Mouse (Mus musculus): ENCODE results near the gene Slit1. TPM values are rescaled to one million over a fixed set of nuclear protein-coding genes. Genes with fewer than 3 reads are reported as not detected.

Slit1 gene
- polyA plus RNA-seq, 1 experiment from 2014 or later, result 0.05 TPM

GRCm38 (mm10) chr19:41759270-41759669 is 15.8 kb upstream of the Slit1 start:
- 79% methylated on average over 5 of the region's 5 CpGs for WGBS (ENCODE audit: insufficient replicate concordance)
- H3K4me3 ChIP-seq (replicated peaks), result no peak overlapping the region
- H3K27me3 ChIP-seq, result no peaks in the 10 kb centered on the region
- H3K9me3 ChIP-seq (replicated peaks), result no peaks in the 10 kb centered on the region
- no peaks in the 10 kb centered on the region for H3K36me3 ChIP-seq (replicated peaks)
- no peak overlapping the region for H3K27ac ChIP-seq (replicated peaks)
- no peaks in the 10 kb centered on the region for H3K4me1 ChIP-seq (replicated peaks)
- H3K9ac ChIP-seq, result no peak overlapping the region
- no peak overlapping the region for H3K4me2 ChIP-seq
- ATAC-seq (ENCODE audit: insufficient read depth), result no peak

DNA sequence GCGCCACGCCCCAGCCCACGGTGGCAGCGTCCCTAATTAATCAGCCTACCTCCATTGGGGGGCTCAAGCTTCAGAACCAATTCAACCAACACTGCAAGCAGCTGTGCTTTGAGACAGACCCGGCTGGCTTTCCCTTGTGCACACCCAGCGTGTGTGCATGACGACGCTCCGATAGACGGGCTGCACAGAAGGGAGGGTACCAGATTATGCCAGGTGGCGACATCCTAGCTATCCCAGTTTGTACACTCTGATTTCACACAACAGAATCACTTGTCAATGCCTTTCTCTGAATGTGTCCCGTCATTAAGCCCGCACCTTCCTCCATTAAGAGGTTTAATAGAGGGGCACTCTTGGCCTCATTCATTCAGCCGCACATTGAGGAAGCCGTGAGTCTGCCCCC is 11.3 kb upstream of the Slit1 start:
- no peak for ATAC-seq (ENCODE audit: insufficient read depth)
- Histone ChIP-seq H3K4me2 (no peak overlapping the region), H3K4me3 (replicated peaks) (no peak overlapping the region), H3K9me3 (replicated peaks) (no peaks in the 10 kb centered on the region), H3K27ac (replicated peaks) (no peak overlapping the region), H3K4me1 (replicated peaks) (no peaks in the 10 kb centered on the region), H3K27me3 (no peaks in the 10 kb centered on the region), H3K36me3 (replicated peaks) (no peaks in the 10 kb centered on the region), H3K9ac (no peak overlapping the region)
- 75% methylated on average over 15 of the region's 15 CpGs for WGBS (ENCODE audit: insufficient replicate concordance)

- Histone ChIP-seq H3K27ac (replicated peaks) (no peak overlapping the region), H3K9me3 (replicated peaks) (no peaks in the 10 kb centered on the region), H3K36me3 (replicated peaks) (no peaks in the 10 kb centered on the region), H3K4me2 (no peak overlapping the region), H3K9ac (no peak overlapping the region), H3K4me3 (replicated peaks) (no peak overlapping the region), H3K27me3 (no peaks in the 10 kb centered on the region), H3K4me1 (replicated peaks) (no peaks in the 10 kb centered on the region)
- ATAC-seq (ENCODE audit: insufficient read depth), result no peak
- WGBS (ENCODE audit: insufficient replicate concordance), result 67% methylated on average over 11 of the region's 11 CpGs
Observed at GRCm38 (mm10) chr19:41751906-41752305, 8.4 kb upstream of the Slit1 start.

- H3K4me2 ChIP-seq, result no peak overlapping the region
- no peaks in the 10 kb centered on the region; the same call in 1 of the 2 replicates for H3K4me1 ChIP-seq (replicated peaks)
- no peak overlapping the region for H3K9ac ChIP-seq
- ATAC-seq (ENCODE audit: insufficient read depth), result no peak
- no peaks in the 10 kb centered on the region for H3K9me3 ChIP-seq (replicated peaks)
- H3K36me3 ChIP-seq (replicated peaks), result no peaks in the 10 kb centered on the region
- H3K27ac ChIP-seq (replicated peaks), result no peak overlapping the region
- peaks cover 38% of the 10 kb centered on the region for H3K27me3 ChIP-seq
- 81% methylated on average over 14 of the region's 14 CpGs for WGBS (ENCODE audit: insufficient replicate concordance)
- no peak overlapping the region for H3K4me3 ChIP-seq (replicated peaks)
Observed at GRCm38 (mm10) chr19:41747436-41747835, 4.0 kb upstream of the Slit1 start.

- H3K27me3 ChIP-seq, result peaks cover 52% of the 10 kb centered on the region
- H3K4me3 ChIP-seq (replicated peaks), result no peak overlapping the region
- no peak overlapping the region for H3K4me2 ChIP-seq
- ATAC-seq (ENCODE audit: insufficient read depth), result no peak
- no peaks in the 10 kb centered on the region; the same call in 1 of the 2 replicates for H3K4me1 ChIP-seq (replicated peaks)
- H3K27ac ChIP-seq (replicated peaks), result no peak overlapping the region
- H3K36me3 ChIP-seq (replicated peaks), result no peaks in the 10 kb centered on the region
- no peak overlapping the region for H3K9ac ChIP-seq
- no peaks in the 10 kb centered on the region for H3K9me3 ChIP-seq (replicated peaks)
- WGBS (ENCODE audit: insufficient replicate concordance), result 55% methylated on average over 15 of the region's 15 CpGs
Observed at GRCm38 (mm10) chr19:41745941-41746557, 2.6 kb upstream of the Slit1 start.

DNA sequence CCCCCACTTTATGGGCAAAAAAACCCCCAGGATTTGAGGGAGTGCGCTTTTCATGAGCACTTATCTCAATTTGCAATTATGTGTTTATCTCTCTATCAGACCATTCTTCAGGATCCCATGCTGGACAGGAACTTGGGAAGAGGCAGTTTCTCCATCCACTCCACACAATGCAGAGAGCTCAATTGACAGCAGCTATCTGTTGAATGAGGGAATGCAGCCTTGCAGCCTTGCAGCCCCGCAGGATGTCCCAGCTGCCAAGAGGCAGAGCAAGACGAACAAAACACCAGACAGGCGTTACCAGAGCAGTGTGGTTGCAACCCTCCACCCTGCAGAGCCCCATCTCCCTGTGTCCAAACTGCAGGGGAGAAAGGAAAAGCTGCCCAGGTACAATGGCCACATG is 4.6 kb downstream of the Slit1 start:
- H3K4me3 ChIP-seq (replicated peaks), result no peak overlapping the region
- no peaks in the 10 kb centered on the region for H3K9me3 ChIP-seq (replicated peaks)
- no peak for ATAC-seq (ENCODE audit: insufficient read depth)
- 10% methylated on average over 4 of the region's 4 CpGs for WGBS (ENCODE audit: insufficient replicate concordance)
- H3K36me3 ChIP-seq (replicated peaks), result no peaks in the 10 kb centered on the region
- H3K27me3 ChIP-seq, result peaks cover 64% of the 10 kb centered on the region
- H3K4me1 ChIP-seq (replicated peaks), result peaks cover 31% of the 10 kb centered on the region
- 0 out of 2 replicates have a peak overlapping the region, but pooled peaks have one; percentile 54 for H3K27ac ChIP-seq (replicated peaks)
- 0 out of 2 replicates have a peak overlapping the region, but pooled peaks have one; percentile 19 for H3K9ac ChIP-seq
- peak overlapping the region; percentile 72 for H3K4me2 ChIP-seq

DNA sequence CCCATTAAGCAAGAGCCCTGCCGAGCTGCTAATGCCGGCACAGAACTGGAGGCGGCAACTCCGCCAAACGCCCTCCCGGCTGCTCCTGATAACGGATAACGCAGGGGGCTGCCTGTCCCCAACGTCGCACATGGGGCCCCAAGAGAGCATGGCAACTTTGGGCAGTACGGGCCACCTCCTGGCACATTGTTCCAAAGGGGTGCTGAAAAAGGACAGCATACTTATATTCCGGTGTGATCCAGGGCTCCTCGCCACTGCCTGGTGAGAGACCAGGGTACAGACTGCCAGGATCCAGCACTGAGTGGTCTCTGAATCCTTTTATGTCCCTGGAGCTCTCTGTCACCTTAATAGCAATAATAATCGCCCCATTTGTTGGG is 5.0 kb downstream of the Slit1 start:
- Histone ChIP-seq H3K27me3 (peaks cover 59% of the 10 kb centered on the region), H3K4me2 (peak overlapping the region; percentile 72), H3K9ac (0 out of 2 replicates have a peak overlapping the region, but pooled peaks have one; percentile 19), H3K9me3 (replicated peaks) (no peaks in the 10 kb centered on the region), H3K36me3 (replicated peaks) (no peaks in the 10 kb centered on the region), H3K4me3 (replicated peaks) (peak overlapping the region; percentile 42), H3K4me1 (replicated peaks) (peaks cover 31% of the 10 kb centered on the region), H3K27ac (replicated peaks) (peak overlapping the region; percentile 54)
- 9% methylated on average over 14 of the region's 14 CpGs for WGBS (ENCODE audit: insufficient replicate concordance)
- peak; percentile 81 for ATAC-seq (ENCODE audit: insufficient read depth)

GRCm38 (mm10) chr19:41737657-41738428 is 5.6 kb downstream of the Slit1 start:
- H3K4me1 ChIP-seq (replicated peaks), result peaks cover 31% of the 10 kb centered on the region
- ATAC-seq (ENCODE audit: insufficient read depth), result peak; percentile 55
- H3K27me3 ChIP-seq, result peaks cover 53% of the 10 kb centered on the region
- peak overlapping the region; percentile 54 for H3K27ac ChIP-seq (replicated peaks)
- WGBS (ENCODE audit: insufficient replicate concordance), result 3% methylated on average over 18 of the region's 18 CpGs
- peak overlapping the region; percentile 72 for H3K4me2 ChIP-seq
- H3K4me3 ChIP-seq (replicated peaks), result peak overlapping the region; percentile 42
- no peaks in the 10 kb centered on the region for H3K36me3 ChIP-seq (replicated peaks)
- 0 out of 2 replicates have a peak overlapping the region, but pooled peaks have one; percentile 19 for H3K9ac ChIP-seq
- no peaks in the 10 kb centered on the region for H3K9me3 ChIP-seq (replicated peaks)

GRCm38 (mm10) chr19:41734685-41735084 is 8.8 kb downstream of the Slit1 start:
- Histone ChIP-seq H3K27ac (replicated peaks) (no peak overlapping the region), H3K9me3 (replicated peaks) (no peaks in the 10 kb centered on the region), H3K4me1 (replicated peaks) (peaks cover 31% of the 10 kb centered on the region), H3K4me2 (no peak overlapping the region), H3K27me3 (peaks cover 22% of the 10 kb centered on the region), H3K9ac (no peak overlapping the region), H3K4me3 (replicated peaks) (no peak overlapping the region), H3K36me3 (replicated peaks) (no peaks in the 10 kb centered on the region)
- no peak for ATAC-seq (ENCODE audit: insufficient read depth)
- WGBS (ENCODE audit: insufficient replicate concordance), result 22% methylated on average over 10 of the region's 10 CpGs

GRCm38 (mm10) chr19:41725491-41725890 is 18.0 kb downstream of the Slit1 start:
- Histone ChIP-seq H3K9me3 (replicated peaks) (no peaks in the 10 kb centered on the region), H3K9ac (no peak overlapping the region), H3K27ac (replicated peaks) (no peak overlapping the region), H3K4me3 (replicated peaks) (no peak overlapping the region), H3K4me1 (replicated peaks) (0 out of 2 replicates have a peak, but pooled peaks cover 3% of the 10 kb centered on the region), H3K27me3 (no peaks in the 10 kb centered on the region), H3K36me3 (replicated peaks) (no peaks in the 10 kb centered on the region), H3K4me2 (no peak overlapping the region)
- WGBS (ENCODE audit: insufficient replicate concordance), result 54% methylated on average over 2 of the region's 2 CpGs
- ATAC-seq (ENCODE audit: insufficient read depth), result no peak

DNA sequence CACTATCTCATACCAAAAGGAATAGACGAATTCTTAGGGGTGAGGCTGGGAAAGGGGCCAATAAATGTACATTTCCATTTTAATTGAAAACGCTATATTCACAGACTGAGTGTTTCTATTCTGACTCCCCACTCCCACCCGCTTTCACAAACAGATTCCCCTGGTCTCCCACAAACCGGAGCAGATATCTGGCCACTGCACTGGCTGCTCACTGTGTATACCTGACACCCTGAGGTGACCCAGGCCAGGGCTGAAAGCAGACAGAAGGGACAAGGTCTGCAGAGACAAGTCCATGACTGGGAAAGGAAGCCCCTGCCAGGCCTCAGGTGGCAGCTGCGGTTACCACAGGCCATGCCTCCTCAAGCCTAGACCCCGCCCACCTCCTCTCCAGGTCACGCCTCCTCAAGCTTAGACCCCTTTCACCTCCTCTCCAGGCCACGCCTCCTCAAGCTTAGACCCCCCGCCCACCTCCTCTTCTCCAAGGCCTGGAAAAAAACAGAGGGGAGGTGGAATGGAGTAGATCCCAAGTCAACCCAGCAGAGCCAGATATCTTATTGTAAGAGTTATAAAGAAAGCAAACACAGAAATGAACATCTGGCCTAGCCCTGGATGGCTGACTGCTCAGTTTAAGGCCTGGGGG is 18.5 kb downstream of the Slit1 start:
- Histone ChIP-seq H3K4me2 (no peak overlapping the region), H3K36me3 (replicated peaks) (no peaks in the 10 kb centered on the region), H3K27ac (replicated peaks) (no peak overlapping the region), H3K9me3 (replicated peaks) (no peaks in the 10 kb centered on the region), H3K4me1 (replicated peaks) (0 out of 2 replicates have a peak, but pooled peaks cover 3% of the 10 kb centered on the region), H3K27me3 (no peaks in the 10 kb centered on the region), H3K9ac (no peak overlapping the region), H3K4me3 (replicated peaks) (no peak overlapping the region)
- ATAC-seq (ENCODE audit: insufficient read depth), result no peak
- 34% methylated on average over 9 of the region's 9 CpGs for WGBS (ENCODE audit: insufficient replicate concordance)

All from liver, embryonic 15.5 days (tissue).